Mouse (Mus musculus): ENCODE measurements around the gene Sap30l. TPM values are rescaled to one million over a fixed set of nuclear protein-coding genes. Genes with fewer than 3 reads are reported as not detected.

Sap30l gene
- polyA plus RNA-seq, 1 experiment from 2014 or later = 9.6 TPM

DNA sequence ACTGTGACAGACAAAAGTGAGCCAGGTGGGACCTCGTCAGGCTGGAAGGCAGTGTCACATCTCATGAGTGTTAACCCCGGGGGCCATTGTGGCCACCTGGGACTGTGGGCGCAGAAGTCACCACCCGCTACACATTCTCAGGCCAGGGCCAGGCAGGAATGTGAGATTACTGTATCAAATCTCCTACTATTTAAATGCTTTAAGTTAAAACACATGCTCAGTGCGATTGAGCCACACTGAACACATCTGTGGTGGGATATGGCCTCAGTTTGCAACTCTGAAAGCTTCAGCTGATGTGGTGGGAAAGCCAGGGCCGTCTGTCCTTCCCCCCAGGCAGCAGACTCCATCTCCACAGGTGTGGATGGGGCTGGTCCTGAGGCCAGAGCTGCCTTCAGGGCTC lies 52.1 kb downstream of the Sap30l start:
- Histone ChIP-seq H3K36me3 (no peaks in the 10 kb centered on the region), H3K27ac (replicated peaks) (no peak overlapping the region), H3K27me3 (peaks cover 9% of the 10 kb centered on the region; the same call in 1 of the 2 replicates), H3K9me3 (no peaks in the 10 kb centered on the region), H3K4me1 (replicated peaks) (no peaks in the 10 kb centered on the region), H3K4me2 (no peak overlapping the region), H3K4me3 (no peak overlapping the region), H3K9ac (no peak overlapping the region)
- WGBS = 79% methylated on average over 6 of the region's 6 CpGs
- no peak for ATAC-seq (ENCODE audit: low FRiP score, low read depth)

DNA sequence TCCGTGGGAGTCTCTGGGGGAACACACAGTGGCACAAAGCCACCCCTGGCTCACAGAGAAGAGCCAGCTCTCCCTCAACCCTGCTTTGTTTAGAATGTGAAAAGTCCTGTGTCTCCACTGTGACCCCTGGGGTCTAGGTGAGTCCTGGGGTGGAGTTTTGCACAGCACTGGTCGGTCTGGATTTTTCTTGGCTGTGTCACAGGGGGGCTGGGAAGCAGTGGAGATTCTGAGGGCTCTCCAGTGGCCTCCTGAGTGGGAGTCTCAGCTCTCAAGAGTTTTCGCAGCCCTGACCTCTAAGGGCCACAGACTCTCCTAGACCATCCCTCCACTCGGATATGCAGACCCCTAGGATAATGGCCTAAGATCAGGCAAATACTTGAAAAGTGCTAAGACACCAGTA lies 56.3 kb downstream of the Sap30l start:
- no peaks in the 10 kb centered on the region for H3K27me3 ChIP-seq
- no peak overlapping the region for H3K27ac ChIP-seq (replicated peaks)
- H3K9ac ChIP-seq = no peak overlapping the region
- 38% methylated on average over 4 of the region's 4 CpGs for WGBS
- no peaks in the 10 kb centered on the region for H3K9me3 ChIP-seq
- H3K4me1 ChIP-seq (replicated peaks) = no peaks in the 10 kb centered on the region
- ATAC-seq (ENCODE audit: low FRiP score, low read depth) = no peak
- H3K4me2 ChIP-seq = no peak overlapping the region
- no peaks in the 10 kb centered on the region for H3K36me3 ChIP-seq
- H3K4me3 ChIP-seq = no peak overlapping the region

Other genes with a start within 250 kb of the Sap30l start
- gene Galnt10, start 156.2 kb upstream of the Sap30l start, polyA plus RNA-seq (2015; fragmentation: Nextera tagmentation; extraction: Ambion mirVana) = 14.6 and 15.4 TPM in 2 replicates
- gene Hand1, start 31.2 kb downstream of the Sap30l start, polyA plus RNA-seq (2015; fragmentation: Nextera tagmentation; extraction: Ambion mirVana) = not detected in 2 replicates
- 20.6 and 22.4 TPM in 2 replicates for gene Larp1, start 207.4 kb downstream of the Sap30l start, polyA plus RNA-seq (2015; fragmentation: Nextera tagmentation; extraction: Ambion mirVana)

Measured in hindbrain, embryonic 15.5 days (tissue).